Mouse (Mus musculus): ENCODE data around the gene Hk3.
A peak's percentile ranks its signal among the peaks of the same experiment; 100 is the strongest.

Gene Hk3

GRCm38 (mm10) chr13:55021194-55021779 is at the start of gene Hk3:
Gene Hk3 (minus strand): TSS chr13:55021385.
- no peak for DNase-seq

- DNase-seq = peak; percentile 22
Observed at GRCm38 (mm10) chr13:55069719-55070118, 48.5 kb upstream of the Hk3 start.

- DNase-seq = no peak
Observed at GRCm38 (mm10) chr13:55063276-55063675, 42.1 kb upstream of the Hk3 start.

DNA sequence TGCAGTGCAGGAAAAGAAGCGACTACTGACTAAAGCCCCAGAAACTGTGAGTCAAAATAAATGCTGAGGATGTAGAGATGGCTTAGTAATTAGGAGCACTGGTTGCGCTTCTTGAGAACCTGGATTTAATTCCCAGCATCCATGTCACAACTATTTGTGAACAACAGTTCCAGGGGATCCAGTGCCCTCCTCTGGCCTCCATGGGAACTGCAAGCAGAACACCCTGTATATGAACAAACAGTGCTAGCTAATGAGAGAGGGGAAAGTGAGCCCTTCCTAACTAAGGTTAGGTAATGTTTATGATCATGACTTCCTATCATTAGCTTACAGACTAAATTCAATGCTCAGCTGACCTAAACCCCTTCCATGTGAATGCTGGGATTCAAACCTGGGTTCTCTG is 36.9 kb upstream of the Hk3 start:
- DNase-seq = peak; percentile 32

- DNase-seq = no peak
Observed at GRCm38 (mm10) chr13:55047706-55048105, 26.5 kb upstream of the Hk3 start.

- no peak for DNase-seq
Observed at GRCm38 (mm10) chr13:55040016-55040415, 18.8 kb upstream of the Hk3 start.

DNA sequence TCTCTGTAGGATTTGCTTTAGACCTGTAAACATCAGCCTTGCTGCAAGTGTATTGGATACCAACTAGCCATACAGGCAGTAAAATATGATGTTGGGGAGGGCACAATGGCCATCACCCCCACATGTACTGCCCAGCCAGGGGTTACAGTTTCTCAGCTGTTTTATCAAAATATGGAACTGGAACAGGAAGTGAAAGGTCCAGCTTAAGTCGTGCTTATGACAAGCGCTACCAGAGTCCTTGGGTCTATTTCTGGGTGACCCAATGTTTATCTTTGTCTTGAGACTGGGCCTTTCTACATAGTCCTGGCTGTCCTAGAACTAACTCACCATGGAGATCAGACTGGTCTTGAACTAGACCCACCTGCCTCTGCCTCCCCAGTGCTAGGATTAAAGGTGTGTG is 3.0 kb upstream of the Hk3 start:
- no peak for DNase-seq

DNA sequence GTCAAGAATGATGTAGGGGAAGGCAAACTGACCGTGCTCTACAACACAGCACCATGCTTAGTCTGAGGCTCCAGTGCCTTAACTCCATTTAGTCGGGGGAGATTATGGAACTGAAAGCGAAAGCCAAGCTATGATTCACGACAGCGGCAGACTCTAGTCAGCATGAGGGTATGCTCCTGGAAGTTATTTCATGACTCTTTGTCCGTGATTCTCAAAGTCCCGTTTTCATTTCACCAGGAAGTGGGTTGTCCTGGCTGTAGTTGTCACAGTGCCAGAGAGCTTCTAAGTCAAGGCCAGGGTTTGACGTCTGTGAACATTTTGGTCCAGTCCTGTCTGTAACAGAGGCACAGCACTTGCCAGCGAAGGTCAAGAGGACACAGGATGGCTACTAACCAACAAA is 1.5 kb upstream of the Hk3 start:
- no peak for DNase-seq

DNA sequence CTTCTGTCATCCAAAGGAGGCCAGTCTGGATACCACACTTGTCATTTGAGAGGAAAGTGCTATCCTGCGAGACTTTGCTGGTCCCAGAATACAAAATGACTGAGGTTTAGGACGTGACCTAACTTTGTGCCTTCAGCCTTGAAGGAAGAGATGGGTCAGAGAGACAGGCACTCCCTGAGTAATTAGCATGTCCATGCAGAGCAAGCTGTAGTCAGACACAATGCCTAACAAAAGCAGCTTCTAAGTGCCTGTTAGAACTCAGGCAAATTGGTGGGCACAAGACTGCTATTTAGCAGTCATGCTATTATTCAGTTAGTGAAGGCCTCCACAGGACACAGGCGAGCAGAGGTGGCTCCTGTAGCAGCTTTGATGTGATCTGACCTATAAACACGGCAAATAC is 1.1 kb upstream of the Hk3 start:
- no peak for DNase-seq

DNA sequence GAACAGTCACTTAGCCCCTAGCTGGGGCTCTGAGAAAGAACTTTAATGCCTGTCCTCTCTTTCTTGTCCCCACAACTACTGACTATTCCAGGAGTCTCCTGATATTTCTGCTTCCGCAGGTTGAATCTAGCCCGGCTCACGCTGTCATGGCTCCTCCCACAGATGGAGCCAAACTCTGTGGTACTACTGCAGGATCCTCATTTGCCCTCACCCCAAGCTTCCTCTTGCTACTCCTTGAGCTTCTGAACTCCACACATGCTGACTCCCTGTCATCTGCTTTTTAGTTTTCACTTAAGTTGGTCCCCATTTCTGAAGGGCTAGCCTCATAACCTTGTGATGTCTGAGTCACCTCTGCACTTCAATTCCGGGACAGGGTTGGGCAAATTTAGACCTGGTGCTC is 1.1 kb downstream of the Hk3 start:
- DNase-seq = no peak

- DNase-seq = no peak
Observed at GRCm38 (mm10) chr13:55019181-55019580, 2.0 kb downstream of the Hk3 start.

- no peak for DNase-seq
Observed at GRCm38 (mm10) chr13:55018700-55019099, 2.5 kb downstream of the Hk3 start.

DNA sequence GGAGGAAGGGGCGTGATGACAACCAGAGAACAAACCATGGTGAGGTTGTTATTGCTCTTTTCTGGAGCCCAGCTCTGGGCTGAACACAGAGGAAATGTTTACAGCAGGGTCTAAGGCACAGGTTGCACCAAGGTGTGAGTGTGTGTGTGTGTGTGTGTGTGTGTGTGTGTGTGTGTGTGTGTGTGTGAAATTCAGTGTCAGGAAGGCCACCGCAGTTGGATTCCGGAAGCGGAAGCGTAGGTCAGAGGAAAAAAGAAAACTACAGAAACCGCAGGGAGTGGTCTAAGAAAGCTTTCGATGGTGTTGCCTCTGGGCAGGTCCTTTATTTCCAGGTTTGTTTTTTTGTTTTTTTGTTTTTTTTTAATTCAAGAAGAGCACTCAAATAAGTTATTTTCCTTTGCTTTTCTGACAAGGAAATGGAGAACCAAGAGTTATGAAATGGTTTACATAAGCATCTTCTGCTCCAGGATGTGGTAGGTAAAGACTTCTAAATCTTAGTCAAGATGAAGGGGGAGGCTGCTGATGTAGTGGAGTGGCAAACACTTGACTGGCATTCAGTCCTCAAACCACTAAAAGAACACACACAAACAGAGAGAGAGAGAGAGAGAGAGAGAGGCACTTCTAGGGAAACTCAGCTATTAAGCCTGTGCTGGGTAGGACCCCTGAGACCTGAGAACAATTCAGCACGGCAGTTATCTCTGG is 3.1 kb downstream of the Hk3 start:
- no peak for DNase-seq

- DNase-seq = no peak
Observed at GRCm38 (mm10) chr13:55017154-55017897, 3.9 kb downstream of the Hk3 start.

DNA sequence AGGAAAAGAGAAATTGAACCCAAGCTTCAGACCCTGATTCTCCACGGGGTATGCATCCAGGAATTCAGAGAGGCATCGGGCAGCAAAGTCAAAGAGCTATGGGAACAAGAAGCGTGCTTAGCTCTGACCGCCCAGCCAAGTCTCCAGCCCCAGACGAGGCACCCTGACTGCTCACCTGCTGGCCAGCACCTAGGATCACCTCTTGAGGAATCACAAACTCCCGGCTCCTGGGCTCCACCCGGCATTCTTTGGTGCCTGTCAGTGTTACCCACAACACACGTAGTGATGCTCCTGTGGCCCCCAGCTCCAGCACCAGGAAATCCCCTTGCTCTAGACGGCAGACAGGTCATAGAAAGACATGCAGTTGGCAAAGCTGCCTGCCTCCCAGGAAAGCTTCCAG is 6.7 kb downstream of the Hk3 start:
- DNase-seq = no peak

- no peak for DNase-seq
Observed at GRCm38 (mm10) chr13:55013702-55014344, 7.4 kb downstream of the Hk3 start.

GRCm38 (mm10) chr13:55011981-55012478 is 9.2 kb downstream of the Hk3 start:
- DNase-seq = no peak

GRCm38 (mm10) chr13:55011103-55011502 is 10.1 kb downstream of the Hk3 start:
- no peak for DNase-seq

GRCm38 (mm10) chr13:55008589-55008988 is 12.6 kb downstream of the Hk3 start:
- DNase-seq = no peak

GRCm38 (mm10) chr13:55006415-55006742 is 14.8 kb downstream of the Hk3 start:
- no peak for DNase-seq

GRCm38 (mm10) chr13:55005691-55006414 is 15.3 kb downstream of the Hk3 start:
- DNase-seq = no peak

- DNase-seq = peak; percentile 26
Observed at GRCm38 (mm10) chr13:55004646-55005045, 16.5 kb downstream of the Hk3 start.

DNA sequence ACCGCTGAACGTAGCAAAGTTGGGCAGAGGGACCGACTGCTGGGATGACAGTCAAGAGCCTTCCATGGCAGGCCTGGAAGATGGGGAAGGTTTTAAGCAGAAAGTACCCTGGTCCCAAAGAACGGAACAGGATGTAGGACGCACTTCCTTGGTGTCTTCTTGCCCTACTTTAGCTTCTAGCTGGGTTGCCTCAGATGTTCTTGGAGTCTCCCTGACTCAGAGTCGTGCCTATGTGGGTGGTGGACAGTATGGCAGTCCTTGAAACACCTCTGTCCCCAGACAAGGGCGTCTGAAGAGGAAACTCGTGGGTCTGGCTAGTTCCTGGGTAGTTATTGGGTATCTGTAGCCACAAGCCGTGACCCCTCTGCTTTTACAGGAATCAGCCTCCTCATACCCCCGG is 19.1 kb downstream of the Hk3 start:
- DNase-seq = no peak

Measured in lung, postnatal 14 days (tissue).